Mouse (Mus musculus) erythroblast, embryonic 14.5 days (primary cell): Measurements from ENCODE around the gene Gfod1.

Source experiments
- GATA1 ChIP-seq: IDR thresholded peaks from 2 replicates; pipeline ENCODE4 v1.6.1; 2012; ENCODE audit warnings: low read length, inconsistent platforms, mixed read lengths
- TAL1 ChIP-seq: IDR thresholded peaks from 3 replicates; pipeline ENCODE4 v1.6.1; 2012; ENCODE audit warnings: low read length, inconsistent platforms, mixed read lengths

DNA sequence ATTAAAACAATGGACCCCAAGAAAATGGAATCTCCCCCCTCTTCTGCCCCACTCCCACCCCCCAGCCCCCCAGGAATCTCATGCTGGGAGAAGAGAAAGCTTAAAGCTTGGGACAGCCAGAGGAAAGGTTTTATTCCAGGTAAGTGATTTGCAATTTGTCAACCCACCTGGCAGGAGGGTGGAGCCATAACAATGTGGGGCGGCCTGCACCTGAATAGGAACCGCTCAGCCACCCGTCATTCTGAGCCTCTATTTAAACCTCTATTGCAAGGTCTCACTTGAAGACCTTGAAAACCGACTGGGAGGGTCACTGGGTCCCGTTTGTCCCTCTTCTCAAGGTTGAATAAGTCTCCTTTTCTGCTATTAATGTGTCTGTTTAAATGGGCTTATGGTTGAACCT lies 3.6 kb downstream of the Gfod1 start:
- TF ChIP-seq GATA1 (no peak), TAL1 (no peak)
